Mouse (Mus musculus) cortical plate, adult 2 months (tissue): Measurements from ENCODE around the gene Ska2.

ENCODE experiments used
- CTCF ChIP-seq: fragments of 200-500 bp; IDR thresholded peaks from 2 replicates; pipeline ENCODE4 v1.5.1; 2011; ENCODE audit warnings: mild to moderate bottlenecking, control low read depth, low read length; ENCODE audit not compliant: insufficient read depth; ENCODE audit errors: extremely low read depth
- POLR2A ChIP-seq: fragments of 200-500 bp; IDR thresholded peaks from 2 replicates; pipeline ENCODE4 v1.6.1; 2011; ENCODE audit warnings: mild to moderate bottlenecking, low read length, control low read depth; ENCODE audit not compliant: insufficient read depth; ENCODE audit errors: extremely low read depth

- TF ChIP-seq CTCF (no peak), POLR2A (peak; percentile 76; the same call in 1 of the 2 replicates)
These were observed 22.6 kb upstream of the Ska2 start, which contains the start of gene Smg8 for GRCm38 (mm10) chr11:87086290-87086984.
